Mouse (Mus musculus): ENCODE results near the gene Lypd8. TPM values are rescaled to one million over a fixed set of nuclear protein-coding genes. Genes with fewer than 3 reads are reported as not detected.
A peak's percentile ranks its signal among the peaks of the same experiment; 100 is the strongest.

Gene Lypd8
- not detected in 2 replicates for polyA plus RNA-seq (2014; fragmentation: Nextera tagmentation; extraction: Ambion mirVana)

DNA sequence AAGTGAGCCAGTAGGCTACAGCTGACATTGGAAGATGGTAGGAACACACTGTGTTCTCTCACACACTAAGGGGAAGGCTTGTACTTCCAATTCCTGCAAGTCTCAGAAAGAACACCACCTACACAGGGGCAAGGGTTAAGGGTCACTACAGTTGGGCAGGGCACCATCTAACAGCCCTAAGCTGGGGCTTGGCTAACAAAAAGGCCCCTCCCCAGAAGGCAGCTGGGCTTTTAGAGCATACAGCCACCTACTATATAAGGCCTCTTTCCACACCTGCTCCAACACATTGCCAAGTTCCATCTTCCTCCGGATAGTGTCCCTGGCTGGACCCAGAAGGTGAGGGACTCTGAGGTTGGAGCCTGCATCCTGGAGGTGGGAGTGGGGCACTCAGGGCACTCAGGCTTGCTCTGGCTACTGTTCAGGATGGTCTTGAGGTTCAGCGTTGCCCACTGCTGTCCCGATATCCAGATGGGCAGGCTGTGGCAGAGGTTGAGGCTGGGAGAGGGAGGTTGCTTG lies at the start of gene Lypd8:
Lypd8 (plus strand) TSS at position 281 of the 516 bp plus-strand sequence.
- Histone ChIP-seq H3K36me3 (ENCODE audit: control insufficient read depth, insufficient read depth, low read length) (no peaks in the 10 kb centered on the region), H3K4me2 (no peak within 1 kb of the TSS), H3K9me3 (ENCODE audit: control insufficient read depth, low read length) (no peaks in the 10 kb centered on the region), H3K9ac (ENCODE audit: low read length) (no peak within 1 kb of the TSS), H3K27ac (ENCODE audit: low read depth, low read length) (no peak within 1 kb of the TSS), H3K27me3 (ENCODE audit: control insufficient read depth, insufficient read depth, low read length) (no peaks in the 10 kb centered on the region), H3K4me3 (ENCODE audit: low read depth, low read length) (no peak within 1 kb of the TSS), H3K4me1 (ENCODE audit: control insufficient read depth, insufficient read depth, low read length) (no peaks in the 10 kb centered on the region)
- ATAC-seq (ENCODE audit: low FRiP score), result no peak
- no peak for DNase-seq (ENCODE audit: low spot score, missing footprints)
- WGBS, result 94% methylated on average over 3 of the region's 3 CpGs

DNA sequence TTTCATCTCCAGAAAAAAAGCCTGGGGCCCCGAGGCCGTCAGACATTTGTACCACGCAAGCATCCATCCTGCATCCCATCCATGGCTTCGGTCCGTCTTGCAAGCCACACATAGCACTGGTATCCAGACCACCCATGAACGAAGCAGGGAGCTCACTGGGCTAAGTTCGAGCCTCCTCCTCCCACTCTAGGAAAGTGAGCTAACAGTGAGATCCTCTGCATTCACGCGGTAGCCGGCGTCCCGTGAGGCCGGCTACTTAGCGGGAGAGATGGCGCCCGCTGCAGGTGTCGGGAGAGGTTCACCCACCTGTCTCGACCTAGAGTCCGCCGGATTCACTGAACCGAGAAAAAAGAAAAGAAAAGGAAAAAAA lies 49.0 kb upstream of the Lypd8 start:
- H3K4me2 ChIP-seq, result peak overlapping the region; percentile 92
- WGBS, result under 1% methylated on average over 21 of the region's 21 CpGs
- H3K9ac ChIP-seq (ENCODE audit: low read length), result peak overlapping the region; percentile 90
- DNase-seq (ENCODE audit: low spot score, missing footprints) (no peak), ATAC-seq (ENCODE audit: low FRiP score) (peak; percentile 49)
- H3K9me3 ChIP-seq (ENCODE audit: control insufficient read depth, low read length), result no peaks in the 10 kb centered on the region; the same call in 1 of the 2 replicates
- peak overlapping the region; percentile 91 for H3K4me3 ChIP-seq (ENCODE audit: low read depth, low read length)
- H3K36me3 ChIP-seq (ENCODE audit: control insufficient read depth, insufficient read depth, low read length), result peaks cover 7% of the 10 kb centered on the region; the same call in 1 of the 2 replicates
- H3K4me1 ChIP-seq (ENCODE audit: control insufficient read depth, insufficient read depth, low read length), result peaks cover 18% of the 10 kb centered on the region
- H3K27me3 ChIP-seq (ENCODE audit: control insufficient read depth, insufficient read depth, low read length), result no peaks in the 10 kb centered on the region
- peak overlapping the region; percentile 20; the same call in 1 of the 2 replicates for H3K27ac ChIP-seq (ENCODE audit: low read depth, low read length)

GRCm38 (mm10) chr11:58330276-58331148 lies 48.3 kb upstream of the Lypd8 start, which contains the start of the genes Zfp672 and Sh3bp5l:
Gene Zfp672 (minus strand): TSS chr11:58330339.
Gene Sh3bp5l (plus strand): TSS chr11:58330724.
- WGBS, result under 1% methylated on average over 52 of the region's 52 CpGs
- peak within 1 kb of the TSS; percentile 90 for H3K9ac ChIP-seq (ENCODE audit: low read length)

DNA sequence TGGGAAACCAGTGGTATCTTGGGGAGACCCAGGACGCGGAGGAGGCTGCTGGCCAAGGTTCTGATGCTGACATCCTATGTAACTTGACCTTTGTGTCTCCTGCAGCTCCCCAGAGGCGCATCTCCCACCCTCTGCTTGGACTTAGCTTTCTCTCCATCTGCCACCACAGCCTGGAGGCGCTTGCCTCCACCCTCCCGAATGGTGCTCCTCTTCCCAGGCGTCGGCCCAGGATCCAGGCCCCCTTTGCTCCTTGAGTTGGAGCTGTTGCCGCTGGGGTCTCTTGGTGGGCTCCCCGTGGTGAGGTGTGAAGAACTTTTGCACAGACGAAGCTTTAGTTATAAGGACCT lies 47.7 kb upstream of the Lypd8 start:
- H3K4me3 ChIP-seq (ENCODE audit: low read depth, low read length), result peak overlapping the region; percentile 91
- peak overlapping the region; percentile 88 for H3K4me2 ChIP-seq
- H3K9me3 ChIP-seq (ENCODE audit: control insufficient read depth, low read length), result no peaks in the 10 kb centered on the region; the same call in 1 of the 2 replicates
- H3K9ac ChIP-seq (ENCODE audit: low read length), result peak overlapping the region; percentile 74
- H3K27ac ChIP-seq (ENCODE audit: low read depth, low read length), result no peak overlapping the region
- peaks cover 7% of the 10 kb centered on the region; the same call in 1 of the 2 replicates for H3K36me3 ChIP-seq (ENCODE audit: control insufficient read depth, insufficient read depth, low read length)
- peaks cover 18% of the 10 kb centered on the region for H3K4me1 ChIP-seq (ENCODE audit: control insufficient read depth, insufficient read depth, low read length)
- no peak; the same call in 1 of the 2 replicates for ATAC-seq (ENCODE audit: low FRiP score)
- 18% methylated on average over 10 of the region's 10 CpGs for WGBS
- H3K27me3 ChIP-seq (ENCODE audit: control insufficient read depth, insufficient read depth, low read length), result no peaks in the 10 kb centered on the region
- no peak for DNase-seq (ENCODE audit: low spot score, missing footprints)

More at GRCm38 (mm10) chr11:58330276-58331148, 48.3 kb upstream of the Lypd8 start, which contains the start of the genes Zfp672 and Sh3bp5l:
- peak; percentile 99 for DNase-seq (ENCODE audit: low spot score, missing footprints)
- ATAC-seq (ENCODE audit: low FRiP score), result peak; percentile 93
- Histone ChIP-seq H3K27me3 (ENCODE audit: control insufficient read depth, insufficient read depth, low read length) (no peaks in the 10 kb centered on the region), H3K4me1 (ENCODE audit: control insufficient read depth, insufficient read depth, low read length) (peaks cover 18% of the 10 kb centered on the region), H3K36me3 (ENCODE audit: control insufficient read depth, insufficient read depth, low read length) (peaks cover 7% of the 10 kb centered on the region; the same call in 1 of the 2 replicates), H3K4me3 (ENCODE audit: low read depth, low read length) (peak within 1 kb of the TSS; percentile 91), H3K4me2 (peak within 1 kb of the TSS; percentile 92), H3K9me3 (ENCODE audit: control insufficient read depth, low read length) (no peaks in the 10 kb centered on the region; the same call in 1 of the 2 replicates), H3K27ac (ENCODE audit: low read depth, low read length) (peak within 1 kb of the TSS; percentile 56; the same call in 1 of the 2 replicates)

GRCm38 (mm10) chr11:58331546-58331945 lies 47.3 kb upstream of the Lypd8 start:
- DNase-seq (ENCODE audit: low spot score, missing footprints) (no peak), ATAC-seq (ENCODE audit: low FRiP score) (no peak)
- peaks cover 18% of the 10 kb centered on the region for H3K4me1 ChIP-seq (ENCODE audit: control insufficient read depth, insufficient read depth, low read length)
- WGBS, result 85% methylated on average over 6 of the region's 6 CpGs
- H3K4me3 ChIP-seq (ENCODE audit: low read depth, low read length), result peak overlapping the region; percentile 91
- peaks cover 7% of the 10 kb centered on the region; the same call in 1 of the 2 replicates for H3K36me3 ChIP-seq (ENCODE audit: control insufficient read depth, insufficient read depth, low read length)
- no peaks in the 10 kb centered on the region for H3K27me3 ChIP-seq (ENCODE audit: control insufficient read depth, insufficient read depth, low read length)
- no peak overlapping the region for H3K27ac ChIP-seq (ENCODE audit: low read depth, low read length)
- peak overlapping the region; percentile 74 for H3K9ac ChIP-seq (ENCODE audit: low read length)
- H3K9me3 ChIP-seq (ENCODE audit: control insufficient read depth, low read length), result no peaks in the 10 kb centered on the region; the same call in 1 of the 2 replicates
- peak overlapping the region; percentile 88 for H3K4me2 ChIP-seq

DNA sequence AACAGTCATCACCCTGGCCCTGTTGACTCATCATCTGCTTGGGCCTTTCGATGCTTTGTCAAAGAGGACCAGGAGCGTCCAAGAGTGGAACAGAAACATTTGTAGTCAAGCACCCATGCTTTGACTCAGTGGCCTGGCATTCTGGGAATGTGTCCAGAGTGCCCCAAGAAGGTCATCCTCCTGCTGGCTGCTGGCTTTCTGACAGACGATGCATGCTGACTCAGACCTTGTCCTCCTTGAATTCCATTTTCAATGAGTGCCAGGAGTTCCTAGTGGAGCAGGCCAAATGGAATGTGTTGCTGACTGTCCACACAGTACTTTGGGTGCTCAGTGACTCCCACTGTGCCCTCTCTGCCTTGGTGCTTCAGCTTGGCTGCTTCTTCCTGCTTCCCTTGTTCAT lies 44.1 kb upstream of the Lypd8 start:
- no peak overlapping the region for H3K27ac ChIP-seq (ENCODE audit: low read depth, low read length)
- no peaks in the 10 kb centered on the region for H3K27me3 ChIP-seq (ENCODE audit: control insufficient read depth, insufficient read depth, low read length)
- H3K4me1 ChIP-seq (ENCODE audit: control insufficient read depth, insufficient read depth, low read length), result peaks cover 13% of the 10 kb centered on the region
- peaks cover 3% of the 10 kb centered on the region for H3K36me3 ChIP-seq (ENCODE audit: control insufficient read depth, insufficient read depth, low read length)
- no peak overlapping the region for H3K9ac ChIP-seq (ENCODE audit: low read length)
- WGBS, result 79% methylated on average over 3 of the region's 3 CpGs
- no peak overlapping the region for H3K4me3 ChIP-seq (ENCODE audit: low read depth, low read length)
- no peak overlapping the region for H3K4me2 ChIP-seq
- no peak for DNase-seq (ENCODE audit: low spot score, missing footprints)
- ATAC-seq (ENCODE audit: low FRiP score), result no peak
- H3K9me3 ChIP-seq (ENCODE audit: control insufficient read depth, low read length), result no peaks in the 10 kb centered on the region

DNA sequence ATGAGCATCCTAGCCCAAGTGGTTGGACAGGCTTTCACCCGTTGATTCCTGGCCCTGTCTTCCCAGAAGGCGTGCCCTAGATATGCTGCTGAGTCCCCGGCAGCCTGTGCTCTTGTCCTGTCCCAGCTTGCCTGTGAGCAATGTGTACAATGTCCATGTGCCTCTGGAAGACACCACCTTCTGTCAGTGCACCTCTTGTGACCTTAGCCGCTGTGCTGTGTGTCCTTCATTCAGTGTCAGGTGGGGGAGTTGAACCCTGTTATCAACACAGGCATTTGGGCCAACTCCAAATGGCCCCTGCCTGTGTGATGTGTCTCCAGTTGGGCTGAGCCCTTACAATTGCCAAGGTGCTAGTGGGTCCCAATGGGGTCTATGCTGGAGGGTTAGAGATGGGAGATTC lies 32.1 kb upstream of the Lypd8 start:
- Histone ChIP-seq H3K36me3 (ENCODE audit: control insufficient read depth, insufficient read depth, low read length) (peaks cover 5% of the 10 kb centered on the region), H3K9ac (ENCODE audit: low read length) (no peak overlapping the region), H3K9me3 (ENCODE audit: control insufficient read depth, low read length) (no peaks in the 10 kb centered on the region), H3K4me2 (no peak overlapping the region), H3K4me3 (ENCODE audit: low read depth, low read length) (no peak overlapping the region), H3K27me3 (ENCODE audit: control insufficient read depth, insufficient read depth, low read length) (no peaks in the 10 kb centered on the region), H3K27ac (ENCODE audit: low read depth, low read length) (no peak overlapping the region), H3K4me1 (ENCODE audit: control insufficient read depth, insufficient read depth, low read length) (no peaks in the 10 kb centered on the region)
- WGBS, result 95% methylated on average over 4 of the region's 4 CpGs
- ATAC-seq (ENCODE audit: low FRiP score), result no peak
- no peak for DNase-seq (ENCODE audit: low spot score, missing footprints)

DNA sequence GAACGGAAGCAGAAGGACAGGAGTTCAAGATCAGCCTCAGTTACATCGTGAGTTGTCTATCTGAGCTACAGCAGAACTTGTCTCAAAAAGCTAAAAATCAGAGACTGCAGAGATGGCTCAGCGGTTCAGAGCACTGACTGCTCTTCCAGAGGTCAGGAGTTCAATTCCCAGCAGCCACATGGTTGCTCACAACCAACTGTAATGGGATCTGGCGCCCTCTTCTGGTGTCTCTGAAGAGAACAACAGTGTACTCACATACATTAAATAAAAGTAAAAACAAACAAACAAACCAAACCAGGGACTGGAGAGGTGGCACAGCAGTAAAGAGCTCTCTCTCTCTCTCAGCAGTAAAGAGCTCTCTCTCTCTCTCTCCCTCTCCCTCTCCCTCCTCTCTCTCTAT lies 28.2 kb upstream of the Lypd8 start:
- Histone ChIP-seq H3K9me3 (ENCODE audit: control insufficient read depth, low read length) (no peaks in the 10 kb centered on the region), H3K4me2 (no peak overlapping the region), H3K4me1 (ENCODE audit: control insufficient read depth, insufficient read depth, low read length) (no peaks in the 10 kb centered on the region), H3K36me3 (ENCODE audit: control insufficient read depth, insufficient read depth, low read length) (no peaks in the 10 kb centered on the region; the same call in 1 of the 2 replicates), H3K4me3 (ENCODE audit: low read depth, low read length) (no peak overlapping the region), H3K27ac (ENCODE audit: low read depth, low read length) (no peak overlapping the region), H3K9ac (ENCODE audit: low read length) (no peak overlapping the region), H3K27me3 (ENCODE audit: control insufficient read depth, insufficient read depth, low read length) (no peaks in the 10 kb centered on the region)
- no peak for DNase-seq (ENCODE audit: low spot score, missing footprints)
- WGBS, result 75% methylated on average over 4 of the region's 4 CpGs
- no peak for ATAC-seq (ENCODE audit: low FRiP score)

- no peaks in the 10 kb centered on the region for H3K9me3 ChIP-seq (ENCODE audit: control insufficient read depth, low read length)
- no peak overlapping the region for H3K4me3 ChIP-seq (ENCODE audit: low read depth, low read length)
- 86% methylated on average over 5 of the region's 5 CpGs for WGBS
- H3K27ac ChIP-seq (ENCODE audit: low read depth, low read length), result no peak overlapping the region
- DNase-seq (ENCODE audit: low spot score, missing footprints) (no peak), ATAC-seq (ENCODE audit: low FRiP score) (no peak)
- H3K9ac ChIP-seq (ENCODE audit: low read length), result no peak overlapping the region
- H3K27me3 ChIP-seq (ENCODE audit: control insufficient read depth, insufficient read depth, low read length), result no peaks in the 10 kb centered on the region
- H3K4me1 ChIP-seq (ENCODE audit: control insufficient read depth, insufficient read depth, low read length), result no peaks in the 10 kb centered on the region
- no peaks in the 10 kb centered on the region; the same call in 1 of the 2 replicates for H3K36me3 ChIP-seq (ENCODE audit: control insufficient read depth, insufficient read depth, low read length)
- no peak overlapping the region for H3K4me2 ChIP-seq
Measured at GRCm38 (mm10) chr11:58351179-58351578, 27.7 kb upstream of the Lypd8 start.
